Mouse (Mus musculus) mature B cell (primary cell): Measurements from ENCODE around the gene Gm21586.
"Not testable (repeated sequence)": the region's sequence is repeated elsewhere in the genome, so short reads cannot be mapped to it uniquely, and the experiment has no call there.

ENCODE experiments used
- in situ Hi-C: fragments of 300-500 bp; cut with MboI; formaldehyde crosslinking; loops from 2 replicates; pipeline ENCODE4 v1.14.3; 2019

Gene Gm21586

GRCm38 (mm10) chr4:42439078-42439477 lies at the start of gene Gm21586:
TSS of gene Gm21586 (plus strand) at chr4:42439378.
- in situ Hi-C loops: not testable (repeated sequence)

GRCm38 (mm10) chr4:42466452-42466851 lies 27.3 kb downstream of the Gm21586 start, which contains the start of gene Gm2163:
TSS of gene Gm2163 (plus strand) at chr4:42466752.
- in situ Hi-C loops: not testable (repeated sequence)
